Mouse (Mus musculus) retina, adult 2 months (tissue): Measurements from ENCODE around the gene Vps25.

Experiments
- DNase-seq: peaks from one replicate; pipeline ENCODE4 v3.0.0-alpha.2; 2012; ENCODE audit warnings: low read depth, low spot score

The Vps25 gene

DNA sequence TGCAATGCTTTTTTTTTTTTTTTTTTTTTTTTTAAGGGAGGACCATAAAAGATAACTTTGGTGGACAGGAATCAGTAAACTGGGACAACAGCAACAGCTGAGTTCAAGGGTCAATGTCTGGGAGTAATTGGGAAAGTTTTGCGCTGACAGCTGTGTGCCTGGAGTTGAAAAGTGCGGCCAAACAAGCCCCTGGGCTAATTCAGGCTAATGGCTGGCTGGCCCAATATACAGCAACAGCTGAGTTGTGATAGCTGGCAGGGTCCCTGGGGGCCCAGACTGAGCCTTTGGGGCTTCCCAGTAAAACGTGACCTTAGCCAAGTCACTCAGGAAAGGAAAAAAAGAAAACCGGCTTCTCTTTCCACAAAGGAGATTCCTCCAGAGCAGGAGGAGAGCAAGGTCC, 8.4 kb upstream of the Vps25 start:
- no peak for DNase-seq

GRCm38 (mm10) chr11:101245855-101246701, 7.4 kb upstream of the Vps25 start, which contains the start of gene Ramp2:
Gene Ramp2 (plus strand): TSS chr11:101246028.
- DNase-seq, result no peak

- DNase-seq, result no peak
Observed at GRCm38 (mm10) chr11:101246702-101247012, 6.8 kb upstream of the Vps25 start.

- no peak for DNase-seq
Observed at GRCm38 (mm10) chr11:101247521-101248030, 5.9 kb upstream of the Vps25 start.

DNA sequence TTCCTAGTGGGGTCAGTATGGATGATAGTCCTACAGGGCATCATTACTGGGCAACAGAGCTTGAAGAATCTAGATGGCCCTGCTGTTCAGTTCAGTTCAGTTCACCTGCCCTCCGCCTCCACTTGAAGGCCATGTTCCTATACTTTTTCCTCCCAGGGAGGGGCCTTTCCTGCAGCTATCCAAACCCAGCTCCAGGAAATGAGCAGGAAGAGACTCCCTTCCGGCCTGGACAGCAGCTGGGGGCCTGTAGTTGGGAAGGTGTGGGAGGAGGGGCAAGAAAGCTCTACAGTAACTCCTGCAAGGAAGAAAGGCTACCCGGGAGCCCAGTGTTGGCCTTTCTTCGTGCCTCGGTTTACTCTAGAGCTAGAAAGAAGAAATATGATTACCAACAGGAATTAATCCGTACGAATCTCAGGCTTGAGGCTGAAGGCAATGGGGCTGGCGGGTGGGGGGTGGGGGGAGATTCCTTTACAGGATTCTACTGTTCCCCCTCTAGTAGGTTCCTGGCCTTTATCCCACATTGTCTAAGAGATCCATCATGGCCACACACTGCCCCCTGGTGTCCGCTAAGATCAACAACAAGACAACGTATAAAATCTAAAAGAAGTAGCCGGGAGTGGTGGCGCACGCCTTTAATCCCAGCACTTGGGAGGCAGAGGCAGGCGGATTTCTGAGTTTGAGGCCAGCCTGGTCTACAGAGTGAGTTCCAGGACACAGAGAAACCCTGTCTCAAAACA, 5.1 kb upstream of the Vps25 start:
- DNase-seq, result no peak

GRCm38 (mm10) chr11:101251031-101251430, 2.5 kb upstream of the Vps25 start:
- no peak for DNase-seq

DNA sequence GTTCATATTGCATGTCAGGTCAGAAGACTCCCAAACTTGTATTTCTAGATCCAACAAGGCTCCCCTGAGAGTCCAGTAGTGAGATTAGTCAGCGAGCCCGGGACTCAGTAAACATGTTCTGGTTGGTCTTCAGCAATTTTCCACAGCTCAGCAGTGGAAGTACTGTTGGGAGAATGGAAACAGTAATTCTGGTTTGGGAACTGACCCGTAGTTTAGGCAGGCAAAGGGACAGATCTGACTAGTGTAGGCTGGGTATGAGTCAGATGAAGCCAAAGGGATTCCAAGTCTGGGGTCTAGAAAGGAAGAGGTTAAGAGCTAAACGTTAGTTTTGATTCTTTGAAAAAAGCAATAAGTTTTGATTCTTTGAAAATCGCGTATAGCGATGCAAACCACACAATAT, 566 bp upstream of the Vps25 start:
- DNase-seq, result no peak

- no peak for DNase-seq
Observed at GRCm38 (mm10) chr11:101255826-101256775, 2.6 kb downstream of the Vps25 start.

GRCm38 (mm10) chr11:101259261-101259712, 5.8 kb downstream of the Vps25 start:
- DNase-seq, result no peak

DNA sequence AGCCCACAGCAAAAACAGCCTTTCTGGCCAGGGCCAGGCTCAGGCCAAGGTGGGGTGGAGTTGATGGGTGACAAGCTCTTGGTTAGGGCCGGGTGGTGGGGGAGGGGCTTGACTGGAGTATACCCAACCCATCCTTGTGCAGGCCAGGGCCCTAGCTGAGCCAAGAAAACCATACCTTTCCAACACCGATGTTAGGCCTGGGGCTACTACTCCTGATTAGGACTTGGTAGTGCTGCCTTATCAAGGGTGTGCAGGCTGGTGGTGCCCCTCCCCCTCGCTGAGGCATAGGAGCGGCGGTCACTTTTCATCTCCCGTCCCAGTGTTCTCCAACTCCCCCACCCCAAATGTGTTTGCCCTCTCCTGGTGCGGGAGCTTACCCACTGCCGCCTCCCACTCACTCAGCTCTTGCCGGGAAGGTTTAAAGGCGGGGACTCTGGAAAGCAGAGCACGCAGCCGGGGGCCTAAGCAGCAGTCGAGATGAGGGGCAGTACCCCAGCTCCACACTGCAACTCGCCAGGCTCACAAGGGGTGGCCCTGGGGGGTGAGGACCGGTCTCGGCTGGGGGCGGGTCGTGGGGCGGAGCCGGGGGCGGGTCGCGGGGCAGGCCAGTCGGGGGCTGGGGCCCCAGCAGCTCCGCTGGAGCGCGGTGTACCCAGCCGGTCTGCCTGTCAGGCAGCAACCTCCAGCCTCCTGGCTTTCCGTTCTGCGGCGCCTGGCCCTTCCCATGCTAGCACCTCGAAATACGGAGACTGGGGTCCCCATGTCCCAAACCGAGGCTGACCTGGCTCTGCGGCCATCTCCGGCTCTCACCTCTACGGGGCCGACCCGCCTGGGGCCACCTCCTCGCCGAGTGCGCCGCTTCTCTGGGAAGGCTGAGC, 6.7 kb downstream of the Vps25 start, which contains the start of gene Wnk4:
Gene Wnk4, plus strand, starts transcription at position 620 of the 878 bp plus-strand sequence.
- DNase-seq, result no peak

GRCm38 (mm10) chr11:101260826-101261380, 7.4 kb downstream of the Vps25 start:
- no peak for DNase-seq

DNA sequence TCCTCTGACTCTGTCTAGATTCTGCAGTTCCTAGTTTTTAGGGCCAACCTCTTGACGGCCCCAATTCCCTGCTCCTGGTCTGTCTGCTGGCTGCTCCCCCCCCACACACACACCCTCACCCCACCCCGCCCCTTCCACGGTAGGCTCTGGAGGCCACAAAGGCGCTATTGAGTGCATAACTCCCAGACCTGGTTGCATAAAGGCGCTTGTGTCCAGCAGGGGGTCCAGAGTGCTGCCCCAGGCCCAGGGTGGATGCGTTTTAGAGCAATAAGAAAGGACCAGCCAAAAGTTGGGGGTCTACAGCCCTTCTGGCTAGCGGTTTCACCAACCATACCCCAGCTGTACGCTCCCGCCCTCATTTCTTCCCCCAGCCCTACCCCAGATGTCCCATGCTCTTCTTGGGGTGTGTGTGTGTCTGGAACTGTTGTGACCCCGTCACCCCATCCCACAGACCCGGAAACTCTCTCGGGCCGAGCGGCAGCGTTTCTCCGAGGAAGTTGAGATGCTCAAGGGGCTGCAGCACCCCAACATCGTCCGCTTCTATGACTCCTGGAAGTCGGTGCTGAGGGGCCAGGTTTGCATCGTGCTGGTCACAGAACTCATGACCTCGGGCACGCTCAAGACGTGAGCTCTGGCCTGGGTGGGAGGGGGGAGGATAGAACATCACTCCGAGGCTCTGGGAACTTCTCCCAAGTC, 8.9 kb downstream of the Vps25 start:
- DNase-seq, result no peak

DNA sequence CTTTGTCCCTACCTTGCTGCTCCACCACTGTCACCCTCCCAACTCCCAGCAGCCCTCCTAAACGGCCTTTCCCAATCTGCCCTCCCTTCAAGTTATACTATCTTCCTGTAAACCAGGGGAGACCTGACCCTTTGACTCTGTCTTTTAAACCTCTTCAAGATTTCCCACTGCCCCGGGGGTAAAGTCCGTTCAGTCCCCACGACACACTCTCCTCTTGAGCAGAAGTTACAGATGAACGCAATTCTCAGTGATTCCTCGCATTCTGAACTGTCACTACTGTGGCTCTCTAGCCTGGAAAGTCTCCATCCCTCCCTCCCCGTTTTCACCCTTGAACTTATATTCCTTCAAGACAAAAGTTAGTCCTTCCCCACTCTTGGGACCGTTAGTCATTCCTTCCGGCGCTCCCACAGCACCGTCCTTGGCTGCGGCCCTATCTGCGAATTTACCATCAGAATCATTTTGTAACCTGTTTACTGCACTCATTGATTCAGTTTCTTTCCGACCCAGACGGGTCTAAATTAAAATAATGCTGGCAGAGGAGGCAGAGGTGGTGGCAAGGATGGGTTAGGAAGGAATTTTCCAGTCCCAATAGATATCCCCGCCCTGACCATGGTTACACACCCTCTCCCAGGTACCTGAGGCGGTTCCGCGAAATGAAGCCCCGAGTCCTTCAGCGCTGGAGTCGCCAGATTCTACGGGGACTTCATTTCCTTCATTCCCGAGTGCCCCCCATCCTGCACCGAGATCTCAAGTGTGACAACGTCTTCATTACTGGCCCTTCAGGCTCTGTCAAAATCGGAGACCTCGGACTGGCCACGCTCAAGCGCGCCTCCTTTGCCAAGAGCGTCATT, 9.9 kb downstream of the Vps25 start:
- DNase-seq, result no peak

GRCm38 (mm10) chr11:101263989-101264280, 10.4 kb downstream of the Vps25 start:
- no peak for DNase-seq

GRCm38 (mm10) chr11:101264954-101265471, 11.5 kb downstream of the Vps25 start:
- no peak for DNase-seq

- no peak for DNase-seq
Observed at GRCm38 (mm10) chr11:101265906-101266305, 12.4 kb downstream of the Vps25 start.

DNA sequence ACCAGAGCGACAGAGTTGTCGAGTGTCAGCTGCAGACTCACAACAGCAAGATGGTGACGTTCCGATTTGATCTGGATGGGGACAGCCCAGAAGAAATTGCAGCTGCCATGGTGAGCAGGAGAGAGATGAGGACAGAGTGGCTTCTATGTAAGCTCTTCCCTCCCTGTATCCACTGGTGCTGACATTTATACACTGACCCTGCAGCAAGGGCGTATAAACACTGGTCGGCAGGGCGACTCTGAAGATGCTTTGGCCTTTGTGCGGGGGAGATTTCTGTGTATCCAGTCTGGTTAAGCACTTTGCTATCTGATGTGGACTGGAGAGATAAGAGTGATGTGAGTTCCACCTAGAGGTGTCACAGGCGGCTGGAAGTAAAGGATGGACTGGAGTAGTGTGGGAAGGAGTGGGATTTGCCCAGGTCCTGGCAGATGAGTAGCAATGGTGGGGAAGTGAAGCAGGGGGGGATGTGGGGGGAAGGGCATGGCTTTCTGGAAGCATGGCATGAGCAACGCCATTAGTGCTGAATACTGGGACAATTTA, 16.1 kb downstream of the Vps25 start:
- peak; percentile 56 for DNase-seq

- no peak for DNase-seq
Observed at GRCm38 (mm10) chr11:101272446-101272845, 18.9 kb downstream of the Vps25 start.
